Mouse (Mus musculus): ENCODE results near the gene Aars. TPM values are rescaled to one million over a fixed set of nuclear protein-coding genes. Genes with fewer than 3 reads are reported as not detected.
A peak's percentile ranks its signal among the peaks of the same experiment; 100 is the strongest.

Gene Aars
- polyA plus RNA-seq, 1 experiment from 2014 or later: 76.2 TPM

DNA sequence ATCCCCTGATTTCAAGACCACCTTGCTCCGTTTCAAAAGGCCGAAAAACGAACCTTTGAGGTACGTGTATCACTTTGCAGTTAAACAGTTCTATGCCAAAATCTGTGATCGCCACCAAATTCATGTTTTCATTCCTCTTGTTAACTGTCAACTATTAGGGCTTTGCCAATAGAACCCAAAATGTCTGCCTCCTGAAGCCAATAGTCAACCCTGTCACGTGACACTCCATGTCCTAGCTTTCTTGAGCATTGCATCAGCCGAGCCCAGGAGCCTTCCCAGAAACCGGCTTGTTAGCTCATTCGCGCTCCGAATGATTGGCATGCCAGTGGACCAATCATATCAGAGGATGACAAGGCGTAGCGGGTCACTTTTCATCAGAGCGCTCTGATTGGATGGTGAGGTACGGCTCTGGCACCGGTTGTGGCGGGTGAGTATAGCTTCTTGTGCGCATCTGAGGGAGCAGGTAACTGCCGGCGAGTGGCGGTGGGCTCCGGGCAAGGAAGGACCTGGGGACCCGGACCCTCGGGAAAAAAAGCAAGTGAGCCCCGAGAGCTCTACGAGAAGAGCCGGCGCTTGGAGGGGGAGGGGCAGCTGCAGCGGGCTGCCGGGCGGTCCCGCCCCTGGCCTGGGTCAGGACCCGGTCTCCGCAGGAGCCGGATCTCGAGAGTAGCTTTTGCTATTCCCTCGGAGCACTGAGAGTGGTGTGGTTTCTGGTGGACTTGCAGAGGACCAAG is 705 bp downstream of the Aars start:
- H3K36me3 ChIP-seq: peaks cover 34% of the 10 kb centered on the region
- no peaks in the 10 kb centered on the region for H3K9me3 ChIP-seq
- peaks cover 20% of the 10 kb centered on the region for H3K4me1 ChIP-seq (replicated peaks)
- peak overlapping the region; percentile 86 for H3K4me3 ChIP-seq
- H3K27me3 ChIP-seq (ENCODE audit: insufficient read depth, poor library complexity, severe bottlenecking): peaks cover 12% of the 10 kb centered on the region
- peak overlapping the region; percentile 99 for H3K27ac ChIP-seq
- peak; percentile 98 for DNase-seq (ENCODE audit: low spot score)
- WGBS: 6% methylated on average over 37 of the region's 37 CpGs

DNA sequence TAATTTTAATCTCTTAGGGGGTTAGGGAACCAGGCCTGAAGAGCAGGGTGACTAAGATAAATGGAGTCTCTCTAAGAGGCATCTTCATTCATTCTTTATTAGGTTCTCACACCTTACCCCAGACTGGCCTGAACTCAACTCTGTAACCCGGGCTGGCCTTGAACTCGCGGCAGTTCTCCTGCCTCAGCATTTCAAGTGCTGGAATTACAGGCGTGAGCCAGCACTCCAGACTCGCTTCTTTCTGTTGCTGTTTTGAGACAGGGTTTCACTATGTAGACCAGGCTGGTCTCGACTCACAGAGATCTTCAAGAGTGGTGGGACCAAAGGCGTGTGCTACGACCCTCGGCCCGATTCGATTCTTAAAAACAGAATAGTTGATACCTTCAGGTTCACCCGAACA is 1.3 kb downstream of the Aars start:
- DNase-seq (ENCODE audit: low spot score): no peak
- Histone ChIP-seq H3K36me3 (peaks cover 40% of the 10 kb centered on the region), H3K4me1 (replicated peaks) (peaks cover 20% of the 10 kb centered on the region), H3K27ac (peak overlapping the region; percentile 99), H3K9me3 (no peaks in the 10 kb centered on the region), H3K4me3 (peak overlapping the region; percentile 86), H3K27me3 (ENCODE audit: insufficient read depth, poor library complexity, severe bottlenecking) (peaks cover 12% of the 10 kb centered on the region)
- 27% methylated on average over 12 of the region's 12 CpGs for WGBS

DNA sequence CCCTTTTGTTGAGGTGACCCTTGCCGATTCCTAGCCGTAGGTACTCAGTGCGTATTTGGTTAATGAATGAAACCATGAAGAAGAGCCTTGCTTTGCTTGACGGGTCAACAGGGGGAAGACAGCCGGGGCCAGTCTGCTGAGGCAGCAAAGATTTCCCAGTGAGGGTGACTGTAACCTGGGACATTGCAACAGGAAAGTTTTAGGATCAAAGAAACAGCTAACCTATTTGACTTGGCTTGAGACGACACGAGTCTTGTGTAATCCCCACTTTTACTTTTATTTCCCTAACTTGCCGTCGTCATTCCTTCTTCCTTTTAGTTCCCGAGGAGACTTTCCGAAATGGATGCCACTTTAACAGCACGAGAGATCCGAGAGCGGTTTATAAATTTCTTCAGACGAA is 3.6 kb downstream of the Aars start:
- H3K9me3 ChIP-seq: no peaks in the 10 kb centered on the region
- peaks cover 6% of the 10 kb centered on the region for H3K27me3 ChIP-seq (ENCODE audit: insufficient read depth, poor library complexity, severe bottlenecking)
- no peak overlapping the region for H3K4me3 ChIP-seq
- WGBS: 96% methylated on average over 15 of the region's 15 CpGs
- H3K4me1 ChIP-seq (replicated peaks): peaks cover 20% of the 10 kb centered on the region
- no peak for DNase-seq (ENCODE audit: low spot score)
- H3K36me3 ChIP-seq: peaks cover 63% of the 10 kb centered on the region
- H3K27ac ChIP-seq: no peak overlapping the region

- Histone ChIP-seq H3K4me3 (no peak overlapping the region), H3K9me3 (no peaks in the 10 kb centered on the region), H3K27me3 (ENCODE audit: insufficient read depth, poor library complexity, severe bottlenecking) (no peaks in the 10 kb centered on the region), H3K4me1 (replicated peaks) (no peaks in the 10 kb centered on the region), H3K36me3 (peaks cover 100% of the 10 kb centered on the region), H3K27ac (no peak overlapping the region)
- no peak for DNase-seq (ENCODE audit: low spot score)
- 96% methylated on average over 19 of the region's 19 CpGs for WGBS
Measured at GRCm38 (mm10) chr8:111042546-111042945, 9.6 kb downstream of the Aars start.

DNA sequence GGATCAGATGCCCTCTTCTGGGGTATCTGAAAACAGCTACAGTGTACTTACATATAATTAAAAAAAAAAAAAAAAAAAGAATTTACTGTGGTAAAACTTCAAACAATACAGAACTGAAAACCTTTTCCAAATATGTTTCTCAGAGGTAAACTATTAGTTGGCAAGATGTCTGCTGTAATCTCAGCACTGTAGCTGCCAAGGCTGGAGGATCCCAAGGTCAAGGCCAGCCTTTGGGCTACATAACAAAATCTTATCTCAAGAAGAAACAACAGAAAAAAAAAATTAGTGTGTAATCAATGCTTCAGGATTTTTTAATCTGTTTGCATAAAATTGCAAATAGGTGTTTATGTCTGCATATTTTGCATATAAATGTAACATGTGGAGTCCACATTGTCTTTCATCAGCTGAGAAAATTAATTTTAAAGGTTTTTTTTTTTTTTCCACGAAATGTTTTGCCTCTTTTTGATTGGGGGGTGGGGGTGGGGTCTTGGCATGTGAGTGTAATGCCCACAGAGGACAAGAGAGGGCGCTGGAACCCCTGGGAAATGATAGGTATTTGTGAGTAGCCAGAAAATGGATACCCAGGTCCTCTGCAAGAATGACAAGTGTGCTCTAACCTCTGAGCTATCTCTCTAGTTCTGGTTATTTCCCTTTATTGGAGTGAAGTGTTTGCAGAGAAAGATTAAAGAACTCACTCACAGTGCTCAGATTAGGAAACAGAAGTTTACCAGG is 11.2 kb downstream of the Aars start:
- H3K4me1 ChIP-seq (replicated peaks): no peaks in the 10 kb centered on the region
- no peaks in the 10 kb centered on the region for H3K27me3 ChIP-seq (ENCODE audit: insufficient read depth, poor library complexity, severe bottlenecking)
- 59% methylated on average over 2 of the region's 2 CpGs for WGBS
- H3K4me3 ChIP-seq: no peak overlapping the region
- H3K36me3 ChIP-seq: peaks cover 100% of the 10 kb centered on the region
- H3K27ac ChIP-seq: no peak overlapping the region
- no peaks in the 10 kb centered on the region for H3K9me3 ChIP-seq
- DNase-seq (ENCODE audit: low spot score): no peak

DNA sequence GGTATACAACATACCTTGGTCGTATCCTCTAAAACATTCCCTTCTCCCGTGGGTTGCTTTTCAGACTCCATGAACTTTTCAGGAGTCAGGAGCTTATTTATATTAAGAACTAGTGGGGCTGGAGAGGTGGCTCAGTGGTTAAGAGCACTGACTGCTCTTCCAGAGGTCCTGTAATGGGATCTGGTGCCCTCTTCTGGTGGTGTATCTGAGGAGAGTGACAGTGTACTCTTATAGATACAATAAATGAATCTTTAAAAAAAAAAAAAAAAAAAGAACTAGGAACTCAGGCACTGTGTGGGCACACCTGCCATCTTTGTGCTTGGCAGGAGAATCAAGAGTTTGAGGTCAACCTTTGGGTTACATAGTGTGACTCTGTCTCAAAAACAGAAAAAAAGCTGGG is 15.8 kb downstream of the Aars start:
- WGBS: 92% methylated on average over 2 of the region's 2 CpGs
- peaks cover 100% of the 10 kb centered on the region for H3K36me3 ChIP-seq
- H3K4me3 ChIP-seq: no peak overlapping the region
- H3K27ac ChIP-seq: no peak overlapping the region
- no peak for DNase-seq (ENCODE audit: low spot score)
- no peaks in the 10 kb centered on the region for H3K27me3 ChIP-seq (ENCODE audit: insufficient read depth, poor library complexity, severe bottlenecking)
- H3K9me3 ChIP-seq: no peaks in the 10 kb centered on the region
- H3K4me1 ChIP-seq (replicated peaks): no peaks in the 10 kb centered on the region

DNA sequence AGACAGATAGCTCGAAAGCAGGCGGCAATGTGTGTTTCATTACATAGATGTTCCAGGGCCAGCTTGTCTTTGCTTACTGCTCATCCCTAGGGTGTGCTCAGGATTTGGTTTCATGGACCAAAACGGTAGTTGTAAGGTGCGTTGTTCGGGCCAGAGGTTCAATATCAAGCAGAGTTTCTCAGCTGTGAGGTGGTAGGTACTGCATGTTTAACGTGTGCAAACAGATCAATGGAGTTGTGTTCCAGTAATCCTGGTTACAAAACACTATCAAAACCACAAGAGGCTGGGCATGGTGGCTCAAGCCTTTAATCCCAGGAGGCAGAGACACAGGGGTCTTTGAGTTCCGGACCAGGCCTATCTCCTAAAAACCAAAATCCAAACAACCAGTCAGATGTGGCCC is 16.2 kb downstream of the Aars start:
- H3K27ac ChIP-seq: no peak overlapping the region
- H3K4me3 ChIP-seq: no peak overlapping the region
- no peak for DNase-seq (ENCODE audit: low spot score)
- no peaks in the 10 kb centered on the region for H3K9me3 ChIP-seq
- 95% methylated on average over 7 of the region's 7 CpGs for WGBS
- no peaks in the 10 kb centered on the region for H3K4me1 ChIP-seq (replicated peaks)
- peaks cover 100% of the 10 kb centered on the region for H3K36me3 ChIP-seq
- no peaks in the 10 kb centered on the region for H3K27me3 ChIP-seq (ENCODE audit: insufficient read depth, poor library complexity, severe bottlenecking)

- DNase-seq (ENCODE audit: low spot score): no peak
- Histone ChIP-seq H3K4me1 (replicated peaks) (peaks cover 17% of the 10 kb centered on the region), H3K27ac (no peak overlapping the region), H3K27me3 (ENCODE audit: insufficient read depth, poor library complexity, severe bottlenecking) (no peaks in the 10 kb centered on the region), H3K9me3 (no peaks in the 10 kb centered on the region), H3K4me3 (no peak overlapping the region), H3K36me3 (peaks cover 92% of the 10 kb centered on the region)
- 94% methylated on average over 12 of the region's 12 CpGs for WGBS
Measured at GRCm38 (mm10) chr8:111053827-111054518, 21.0 kb downstream of the Aars start.

GRCm38 (mm10) chr8:111055031-111055634 is 22.2 kb downstream of the Aars start:
- H3K27me3 ChIP-seq (ENCODE audit: insufficient read depth, poor library complexity, severe bottlenecking): no peaks in the 10 kb centered on the region
- DNase-seq (ENCODE audit: low spot score): no peak
- no peaks in the 10 kb centered on the region for H3K9me3 ChIP-seq
- H3K27ac ChIP-seq: no peak overlapping the region
- H3K36me3 ChIP-seq: peaks cover 83% of the 10 kb centered on the region
- no peak overlapping the region for H3K4me3 ChIP-seq
- 93% methylated on average over 17 of the region's 17 CpGs for WGBS
- peaks cover 17% of the 10 kb centered on the region for H3K4me1 ChIP-seq (replicated peaks)

DNA sequence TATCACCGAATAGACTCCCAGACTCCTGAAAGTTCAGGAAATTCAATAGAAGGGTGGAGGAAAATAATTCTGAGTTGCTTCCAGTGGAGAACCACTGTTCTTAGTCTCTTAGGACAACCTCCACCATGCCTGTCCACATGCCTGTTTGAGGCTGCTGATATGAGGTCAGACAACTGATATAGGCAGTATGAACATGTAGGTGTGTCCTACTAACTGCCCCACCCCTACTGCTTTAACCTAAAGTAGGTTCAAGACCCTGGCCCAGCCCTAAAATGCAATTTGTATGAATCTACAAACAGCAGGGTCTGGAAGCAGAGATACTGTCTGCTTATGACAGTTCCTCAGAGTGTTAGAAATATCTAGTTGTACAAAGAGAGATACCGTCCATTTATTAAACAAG is 22.7 kb downstream of the Aars start:
- H3K27ac ChIP-seq: no peak overlapping the region
- H3K27me3 ChIP-seq (ENCODE audit: insufficient read depth, poor library complexity, severe bottlenecking): no peaks in the 10 kb centered on the region
- no peak for DNase-seq (ENCODE audit: low spot score)
- 64% methylated on average over 2 of the region's 2 CpGs for WGBS
- H3K36me3 ChIP-seq: peaks cover 78% of the 10 kb centered on the region
- H3K9me3 ChIP-seq: no peaks in the 10 kb centered on the region
- peak overlapping the region; percentile 95 for H3K4me3 ChIP-seq
- peaks cover 19% of the 10 kb centered on the region for H3K4me1 ChIP-seq (replicated peaks)

GRCm38 (mm10) chr8:111056158-111056663 is 23.3 kb downstream of the Aars start, which contains the start of gene Exosc6:
Exosc6 (plus strand) TSS chr8:111056339.
- WGBS: 1% methylated on average over 68 of the region's 68 CpGs
- peak within 1 kb of the TSS; percentile 93 for H3K27ac ChIP-seq
- no peaks in the 10 kb centered on the region for H3K27me3 ChIP-seq (ENCODE audit: insufficient read depth, poor library complexity, severe bottlenecking)
- H3K4me3 ChIP-seq: peak within 1 kb of the TSS; percentile 95
- peak; percentile 92 for DNase-seq (ENCODE audit: low spot score)
- H3K4me1 ChIP-seq (replicated peaks): peaks cover 24% of the 10 kb centered on the region
- H3K9me3 ChIP-seq: no peaks in the 10 kb centered on the region
- H3K36me3 ChIP-seq: peaks cover 72% of the 10 kb centered on the region

- no peak for DNase-seq (ENCODE audit: low spot score)
- Histone ChIP-seq H3K36me3 (peaks cover 67% of the 10 kb centered on the region), H3K27me3 (ENCODE audit: insufficient read depth, poor library complexity, severe bottlenecking) (no peaks in the 10 kb centered on the region), H3K9me3 (no peaks in the 10 kb centered on the region), H3K4me1 (replicated peaks) (peaks cover 30% of the 10 kb centered on the region), H3K4me3 (peak overlapping the region; percentile 95), H3K27ac (peak overlapping the region; percentile 93)
- WGBS: under 1% methylated on average over 63 of the region's 63 CpGs
Measured at GRCm38 (mm10) chr8:111056691-111057293, 23.8 kb downstream of the Aars start.
